In the genomic region with DNA sequence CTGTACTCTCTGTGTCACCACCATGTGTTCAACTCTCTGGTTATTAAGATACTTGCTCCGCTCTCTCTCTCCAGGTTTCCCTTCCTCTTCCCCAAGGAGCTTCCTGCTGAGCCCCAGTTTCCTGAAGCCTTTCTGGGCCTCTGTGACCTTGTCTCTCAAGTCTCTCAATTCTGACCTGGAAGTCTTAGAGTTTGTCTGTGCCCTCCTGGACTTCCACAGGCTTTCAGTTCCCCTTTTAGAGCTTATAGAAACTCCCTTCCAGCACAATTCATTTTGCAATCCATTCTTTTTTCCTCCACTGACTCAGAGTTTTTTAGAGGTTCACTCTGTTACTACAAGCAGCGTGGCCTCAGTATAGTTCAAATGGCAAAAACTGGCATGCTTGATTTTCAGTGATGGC, we compare ENCODE assay signal across 22 mouse cellular contexts. TPM values are rescaled to one million over a fixed set of nuclear protein-coding genes. Genes with fewer than 3 reads are reported as not detected.
"Had no signal": no experiment of that assay in that cellular context is flagged by ENCODE, and none has a peak within 500 bp of the region (broad histone marks: within the 10 kb centered on the region; RNA-seq: fewer than 3 reads in every experiment).

No protein-coding gene starts in this region.

- H3K36me3 ChIP-seq: kidney, embryonic 15.5 days; limb, embryonic 10.5 days; midbrain, embryonic 12.5 days; neural tube, embryonic 15.5 days had no signal

- H3K27ac ChIP-seq: kidney, embryonic 15.5 days; left cerebral cortex, adult 2 months; limb, embryonic 10.5 days; liver, embryonic 14.5 days; midbrain, embryonic 12.5 days; neural tube, embryonic 15.5 days; stomach, postnatal 0 days had no signal

- ATAC-seq: intestine, embryonic 16.5 days; midbrain, embryonic 16.5 days had no signal

- DNase-seq: kidney, adult 2 months; kidney, postnatal 14 days; lung, embryonic 14.5 days; lung, postnatal 14 days; thymus, postnatal 4 days had no signal

- H3K4me3 ChIP-seq: kidney, embryonic 15.5 days; left cerebral cortex, adult 2 months; limb, embryonic 10.5 days; midbrain, embryonic 12.5 days; myocyte; neural tube, embryonic 15.5 days had no signal

RNA-seq across cellular contexts. Expression of a gene that starts 23.4 kb away (rescaled TPM):
- total RNA-seq: layer of hippocampus, adult 8-10 months; layer of hippocampus, postnatal 25 days; left cerebral cortex, adult 2 months; left cerebral cortex, postnatal 14 days; megakaryocyte-erythroid progenitor cell, adult 5-6 weeks had no signal
- polyA plus RNA-seq: kidney, adult 2 months; kidney, embryonic 15.5 days; large intestine, adult 2 months; limb, embryonic 10.5 days; limb, embryonic 14.5 days; lung, embryonic 14.5 days; midbrain, embryonic 12.5 days; midbrain, embryonic 16.5 days; myocyte; neural tube, embryonic 11.5 days; neural tube, embryonic 15.5 days had no signal
